Mouse (Mus musculus) liver (tissue): Measurements from ENCODE around the gene Lgals9.
"Not testable (repeated sequence)": the region's sequence is repeated elsewhere in the genome, so short reads cannot be mapped to it uniquely, and the experiment has no call there.

Experiments used
- DNase-seq: peaks from one replicate; pipeline ENCODE4 v3.0.0-alpha.2; 2020; ENCODE audit warnings: mixed read lengths

Lgals9 gene

DNA sequence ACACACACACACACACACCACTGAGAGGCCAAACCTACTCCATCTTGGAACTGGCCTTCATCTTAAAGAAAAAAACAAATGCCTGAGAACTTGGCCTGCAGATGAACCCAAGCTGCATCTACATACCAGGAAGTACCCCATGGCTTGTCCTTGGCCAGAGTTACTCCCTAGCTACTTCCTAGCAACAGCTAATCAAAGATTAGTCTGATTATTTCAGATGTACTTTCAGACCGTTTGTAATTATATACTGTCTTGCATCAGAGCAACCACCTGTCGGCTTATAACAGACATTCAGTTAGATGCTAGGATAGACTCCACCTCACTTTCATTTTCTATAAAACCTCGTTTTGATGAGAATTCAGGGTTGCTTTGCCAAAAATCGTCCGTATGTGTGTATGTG lies 21.7 kb upstream of the Lgals9 start:
- DNase-seq: no peak

DNA sequence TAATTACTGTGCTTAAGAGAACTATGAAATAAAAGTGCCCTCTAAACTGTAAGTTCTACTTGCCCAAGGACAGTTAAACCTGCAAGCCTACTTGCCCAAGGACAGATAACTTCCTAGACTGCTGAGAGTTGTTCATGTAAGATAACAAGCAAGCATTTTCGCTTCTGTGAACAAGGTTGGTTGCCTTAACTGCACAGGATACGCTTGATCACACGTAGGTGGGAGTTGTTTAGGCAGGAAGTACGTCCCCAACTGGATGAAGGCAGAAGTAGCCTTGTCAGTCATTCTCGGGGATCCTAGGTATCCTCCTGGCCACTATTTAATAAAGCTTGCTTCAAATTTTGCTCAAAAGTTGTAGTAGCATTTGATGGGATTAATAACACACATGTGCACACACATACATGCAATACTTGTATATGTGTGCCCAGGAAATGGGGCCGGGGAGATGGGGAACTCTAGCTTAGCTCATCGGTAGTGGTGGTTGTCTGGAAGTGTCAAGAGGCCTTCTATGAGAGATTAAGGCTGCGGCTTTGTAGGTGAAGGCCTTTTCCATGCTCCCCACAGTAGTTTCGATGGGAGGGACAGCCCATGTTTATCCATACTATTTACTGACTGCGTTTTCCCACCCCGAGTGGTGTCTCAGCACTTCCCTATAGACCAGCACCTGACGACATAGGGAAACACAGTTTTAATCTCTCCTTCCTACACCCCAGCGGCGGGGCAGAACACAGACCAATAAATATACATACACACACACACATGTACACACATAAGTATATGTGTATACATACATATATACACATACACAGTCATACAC lies 21.0 kb upstream of the Lgals9 start:
- no peak for DNase-seq

DNA sequence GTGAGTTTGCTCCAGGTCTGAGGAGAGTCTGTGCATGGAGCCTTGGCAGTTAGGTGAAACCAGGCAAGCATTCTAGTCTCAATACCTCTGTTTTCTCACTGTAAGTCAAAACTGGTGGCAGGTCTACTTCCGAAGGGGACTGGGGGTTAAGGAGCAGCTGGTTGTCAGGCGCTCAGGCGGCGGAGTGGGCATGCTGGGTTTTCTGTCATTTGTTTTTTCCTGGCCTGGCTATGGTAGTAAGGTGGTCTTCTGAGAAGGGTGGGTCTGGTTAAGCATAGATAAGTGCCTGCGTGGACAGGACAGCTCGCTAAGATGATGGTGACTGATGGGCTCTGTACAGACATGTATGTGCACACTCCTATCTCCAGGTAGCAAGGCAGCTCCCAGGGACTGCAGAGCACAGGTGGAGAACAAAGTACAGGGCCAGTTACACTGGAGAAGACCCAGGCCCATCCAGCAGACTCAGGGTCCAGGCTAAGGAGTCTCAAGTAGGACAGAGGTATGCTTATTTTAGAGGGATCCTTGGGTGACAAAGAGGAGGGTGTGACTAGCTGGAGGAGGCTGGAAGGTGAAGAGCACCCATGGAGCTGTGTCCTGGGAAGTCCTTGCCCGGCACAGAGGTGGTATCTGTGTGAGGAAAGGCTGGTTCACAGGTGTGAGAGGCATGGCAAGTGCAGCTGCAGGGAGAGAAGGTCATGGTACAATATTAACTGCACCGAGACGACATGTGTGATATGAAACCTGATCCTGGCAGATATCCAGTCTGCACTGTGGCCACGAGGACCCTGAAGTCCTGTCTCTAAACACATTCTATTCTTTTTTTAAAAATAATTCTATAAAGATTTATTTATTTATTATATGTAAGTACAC lies 19.3 kb upstream of the Lgals9 start:
- DNase-seq: no peak

DNA sequence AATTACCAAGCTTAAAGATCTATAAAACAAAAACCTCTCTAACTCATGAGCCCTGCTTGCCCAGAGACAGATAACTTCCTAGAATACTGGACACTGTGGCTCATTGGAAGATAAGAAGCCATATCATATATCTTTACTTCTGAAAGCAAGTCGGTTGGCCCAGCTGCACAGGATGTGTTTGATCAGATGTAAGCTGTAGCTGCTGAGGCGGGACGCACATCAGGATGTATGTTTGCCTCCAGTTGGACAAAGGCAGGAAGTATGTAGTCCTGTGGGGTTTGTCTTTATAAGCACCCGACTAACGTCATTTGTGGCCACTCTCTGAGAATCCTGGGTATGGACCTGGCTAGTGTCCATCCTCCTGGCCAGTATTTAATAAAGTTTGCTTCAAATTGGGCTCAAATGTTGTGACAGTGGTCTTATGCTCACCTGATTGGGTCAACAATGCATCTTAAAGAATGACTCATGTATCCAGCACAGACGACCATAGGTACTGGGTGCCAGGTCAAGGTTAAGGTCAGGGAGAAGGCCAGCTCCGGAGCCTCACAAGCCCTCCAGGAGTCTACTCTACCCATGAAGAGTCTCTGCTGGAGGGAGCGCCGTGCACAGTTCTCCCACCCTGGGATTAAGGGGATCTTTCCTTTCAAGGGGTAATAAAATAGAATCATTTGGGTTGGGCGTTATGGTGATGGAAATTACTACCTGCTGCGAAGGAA lies 18.5 kb upstream of the Lgals9 start:
- DNase-seq: peak; percentile 63

DNA sequence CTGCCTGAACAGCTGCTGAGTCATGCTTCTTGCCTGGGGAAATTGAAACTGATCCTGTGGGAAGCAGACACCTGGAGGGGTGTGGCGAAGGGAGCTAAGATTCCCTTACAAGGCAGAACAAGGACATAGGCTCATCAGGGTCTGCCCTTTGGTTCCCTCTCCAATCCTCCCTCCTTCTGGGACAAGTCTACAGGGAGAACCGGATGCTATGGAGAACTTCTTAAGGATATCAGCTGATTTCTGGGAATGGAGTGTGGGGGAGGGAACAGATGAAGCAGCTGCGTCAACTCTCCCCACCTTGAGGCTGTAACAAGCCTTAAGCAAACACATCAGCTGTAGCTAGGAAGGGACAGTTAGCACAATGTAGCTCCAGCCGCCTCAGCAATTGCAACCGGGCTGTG lies 17.8 kb upstream of the Lgals9 start:
- DNase-seq: no peak

DNA sequence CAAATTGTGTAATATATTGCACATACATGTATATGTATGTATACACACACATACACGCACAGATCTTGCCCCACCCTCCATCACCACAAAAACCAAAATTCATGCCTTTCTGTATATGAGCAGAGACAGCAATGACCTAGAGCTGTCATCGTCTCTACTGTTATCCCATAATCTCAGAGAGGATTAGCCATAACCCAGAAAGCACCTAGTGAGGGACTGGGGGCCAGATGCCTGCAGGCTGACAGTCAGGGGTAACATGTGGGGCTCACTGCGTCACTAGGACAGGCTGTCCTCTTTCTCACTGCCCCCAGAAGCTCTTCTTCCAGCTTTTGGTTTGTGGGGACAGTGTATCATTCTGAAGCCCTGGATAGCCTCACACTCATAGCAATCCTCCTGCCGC lies 17.1 kb upstream of the Lgals9 start:
- no peak for DNase-seq

DNA sequence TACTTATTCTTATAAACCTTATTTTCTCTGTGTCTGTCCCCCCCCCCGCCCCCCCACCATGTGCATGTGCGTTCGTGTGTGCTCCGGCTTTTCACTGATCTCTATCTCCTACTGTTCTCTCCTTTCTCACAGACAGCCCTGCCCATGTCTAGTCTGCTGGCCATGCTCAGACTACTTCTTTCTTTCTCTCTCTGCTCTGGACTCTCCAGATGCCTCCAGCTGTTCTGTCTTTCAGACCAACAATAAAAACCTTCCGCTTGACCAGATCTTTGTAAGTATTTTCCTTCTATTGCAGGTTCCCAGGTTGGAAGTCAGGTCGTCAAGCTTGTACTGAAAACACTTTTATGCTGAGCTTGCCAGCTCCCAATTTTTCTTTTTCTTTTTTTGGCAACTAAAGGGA lies 14.4 kb upstream of the Lgals9 start:
- DNase-seq: no peak

DNA sequence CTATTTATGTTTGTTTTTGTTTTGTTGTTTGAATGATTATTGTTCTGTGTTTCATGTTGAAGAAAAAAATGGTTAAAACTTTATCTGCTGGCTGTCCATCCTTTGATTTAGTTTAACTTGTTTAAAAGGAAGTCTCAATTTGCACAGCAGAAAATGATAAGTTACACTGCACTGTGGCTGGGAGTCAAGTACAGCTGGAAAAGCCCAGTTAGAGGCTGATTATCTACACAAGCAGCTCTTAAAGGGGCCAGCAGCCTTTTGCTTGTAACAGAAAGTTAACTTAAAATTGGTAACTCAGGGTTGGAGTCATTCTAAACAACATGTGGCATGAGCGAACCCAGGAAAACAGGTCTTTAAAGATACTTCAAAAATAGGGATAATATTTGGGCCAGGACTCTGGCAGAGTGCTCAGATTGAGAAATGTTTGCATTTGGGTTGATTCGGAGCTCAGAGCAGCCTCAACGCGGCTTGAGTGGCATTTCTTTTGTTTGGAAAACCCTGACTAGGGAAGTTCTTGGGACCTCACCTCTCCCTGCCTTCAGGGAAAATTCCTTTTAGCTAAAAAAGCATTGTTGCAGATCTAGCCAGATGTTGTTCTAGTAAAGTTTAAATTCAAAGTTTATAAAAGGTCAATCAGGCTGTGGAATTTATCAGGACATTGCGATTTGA lies 6.3 kb upstream of the Lgals9 start:
- DNase-seq: not testable (repeated sequence)

DNA sequence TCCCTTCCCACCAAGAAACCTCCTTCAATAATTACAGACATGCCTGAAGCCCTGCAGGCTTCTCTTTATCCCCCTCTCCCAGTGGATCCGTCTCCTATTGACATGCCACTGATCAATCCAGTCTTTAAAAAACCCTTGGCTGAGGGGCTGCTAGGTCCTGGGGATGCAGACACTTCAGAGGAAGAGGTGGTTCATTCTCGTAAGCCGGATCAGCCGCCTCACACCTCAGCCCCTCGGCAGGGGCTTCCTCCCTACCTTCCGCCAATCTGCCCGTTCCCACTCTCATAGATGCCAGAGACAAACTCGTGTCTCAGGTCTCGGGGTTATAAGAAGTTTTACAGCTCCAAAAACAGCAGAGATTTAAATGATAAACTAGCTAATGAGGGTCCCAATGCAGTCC lies 5.3 kb upstream of the Lgals9 start:
- no peak for DNase-seq

DNA sequence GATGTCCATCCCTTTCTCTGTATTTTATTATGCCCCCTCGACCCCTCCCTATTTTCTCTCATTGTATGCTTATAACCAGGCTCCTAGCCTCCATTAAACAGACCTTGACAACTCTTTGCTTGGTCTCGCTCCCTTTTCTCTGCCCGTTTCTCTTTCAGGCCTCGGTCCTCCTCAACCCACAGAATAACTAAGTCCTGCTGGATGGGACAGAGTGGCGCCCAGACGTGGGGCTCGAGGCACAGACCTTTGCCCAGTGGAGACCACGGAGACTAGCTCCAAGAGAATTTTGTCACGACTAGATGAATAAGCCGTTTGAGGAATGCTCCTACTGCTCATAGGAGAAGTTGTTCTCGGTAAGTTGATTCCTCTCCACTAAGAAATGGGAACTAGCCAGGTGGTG lies 4.5 kb upstream of the Lgals9 start:
- not testable (repeated sequence) for DNase-seq

DNA sequence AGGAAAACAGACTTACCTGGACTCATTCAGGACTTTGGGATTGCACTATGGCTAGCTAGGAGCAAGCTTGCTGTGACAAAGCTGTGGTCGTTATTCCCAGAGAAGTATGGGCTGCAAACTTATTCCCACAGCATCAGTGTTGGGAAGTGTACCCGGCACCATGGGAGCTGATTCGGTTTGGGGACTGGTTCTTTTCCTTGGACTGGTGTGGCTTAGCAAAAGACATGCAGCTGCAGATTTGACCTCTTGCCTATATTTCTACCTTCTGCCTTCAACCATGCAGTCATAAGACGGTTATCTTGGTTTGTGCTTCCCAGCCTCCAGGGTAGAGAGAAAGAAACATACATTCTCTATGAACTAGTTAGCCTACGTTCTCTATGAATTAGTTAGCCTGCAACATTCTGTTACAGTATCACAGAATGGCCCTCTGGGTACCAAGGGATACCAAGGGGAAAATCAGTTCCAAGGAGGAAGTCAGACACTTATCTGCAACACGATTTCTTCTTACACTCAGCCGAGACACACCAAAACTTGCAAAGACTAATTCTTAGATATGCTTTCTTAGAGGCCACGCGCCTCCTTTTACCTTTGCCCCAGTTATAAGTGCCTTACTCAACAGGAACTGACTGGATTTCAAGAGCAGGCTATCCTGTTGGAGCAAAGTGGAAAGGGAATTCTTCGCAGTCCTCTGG lies 1.7 kb upstream of the Lgals9 start:
- DNase-seq: no peak

DNA sequence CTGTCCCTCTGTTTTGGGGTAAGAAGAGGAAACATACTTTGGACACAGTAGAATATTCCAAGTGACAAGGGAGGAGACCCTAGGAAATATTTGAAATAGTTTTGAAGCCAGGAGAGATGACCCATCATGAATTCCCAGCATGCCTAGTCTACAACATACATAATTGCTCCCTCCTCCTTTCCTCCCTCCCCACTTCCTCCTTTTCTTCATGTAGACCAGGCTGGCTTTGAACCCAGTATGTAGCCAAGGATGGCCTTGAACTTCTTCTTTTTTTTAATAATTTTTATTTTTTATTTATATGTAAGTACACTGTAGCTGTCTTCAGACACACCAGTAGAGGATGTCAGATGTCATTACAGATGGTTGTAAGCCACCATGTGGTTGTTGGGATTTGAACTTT lies 759 bp upstream of the Lgals9 start:
- no peak for DNase-seq

DNA sequence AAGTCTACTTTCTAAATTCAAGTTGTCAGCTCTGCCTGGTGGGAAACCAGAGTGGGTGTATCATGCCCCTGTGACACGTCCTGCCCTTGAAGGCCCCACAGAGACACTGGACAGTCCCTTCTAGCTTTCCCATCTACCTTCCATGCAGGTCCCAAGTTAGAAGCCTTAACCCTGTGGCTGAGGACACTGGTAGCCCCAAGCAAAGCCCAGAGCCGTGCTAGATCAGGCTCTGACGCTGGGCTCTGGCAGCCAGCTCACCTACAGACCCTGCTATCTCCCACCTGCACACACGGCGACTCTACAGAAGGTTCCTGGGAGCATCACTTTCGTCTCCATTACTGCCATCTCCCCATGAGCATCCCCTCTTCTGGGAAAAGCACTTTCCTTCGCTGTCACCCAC lies 1.2 kb downstream of the Lgals9 start:
- DNase-seq: no peak

DNA sequence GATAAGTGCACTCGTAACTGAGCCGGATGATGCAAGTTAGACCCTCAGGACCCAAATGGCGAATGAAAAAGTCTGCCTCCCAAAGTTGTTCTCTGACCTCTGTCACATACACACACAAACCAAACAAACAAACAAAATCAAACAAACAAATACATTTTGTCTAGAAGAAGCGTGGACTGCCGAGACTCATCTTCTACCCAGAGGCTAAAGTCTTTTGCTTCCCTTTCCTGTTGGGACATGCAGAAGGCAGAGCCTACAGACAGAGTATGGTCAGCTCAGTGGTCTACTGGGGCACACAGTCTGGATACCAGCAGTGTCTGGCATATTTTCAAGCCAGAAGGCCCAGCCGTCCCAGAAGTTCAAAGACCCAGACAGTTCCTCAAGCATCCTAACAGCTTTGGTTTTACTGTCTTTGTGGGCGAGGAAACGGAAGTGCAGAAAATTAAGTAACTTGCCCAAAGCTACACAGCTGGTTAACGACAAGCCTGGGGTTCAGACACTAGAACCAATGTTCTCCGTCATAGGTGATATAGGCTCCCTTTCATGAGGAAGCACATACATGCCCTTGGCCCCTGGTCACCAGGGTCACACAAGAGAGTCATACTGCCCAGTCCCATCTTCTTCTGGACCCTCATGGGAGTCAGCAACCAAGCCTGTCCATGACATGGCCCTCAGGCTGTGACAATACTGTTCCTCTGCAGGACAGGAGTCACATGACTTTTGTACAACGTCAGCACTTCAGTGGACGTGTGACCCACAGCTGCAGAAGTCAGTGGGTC lies 2.0 kb downstream of the Lgals9 start:
- DNase-seq: no peak

DNA sequence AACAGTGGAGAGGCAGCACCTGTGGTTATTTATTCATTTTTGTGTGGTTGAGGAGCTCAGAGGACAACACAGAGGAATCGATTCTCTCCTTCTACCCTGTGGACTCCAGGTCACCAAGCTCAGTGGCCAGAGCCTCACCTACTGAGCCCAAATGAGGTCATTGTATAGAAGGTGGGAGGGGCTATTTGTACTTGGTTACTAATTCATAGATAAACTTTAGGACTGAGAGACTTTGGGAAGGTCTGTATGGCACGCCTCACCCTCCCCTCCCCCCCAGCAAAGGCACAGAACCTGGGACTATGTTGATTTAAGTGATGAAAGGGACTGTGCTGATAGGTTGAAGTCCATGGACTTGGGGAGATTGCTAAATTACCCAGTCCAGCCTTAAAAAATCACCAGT lies 2.7 kb downstream of the Lgals9 start:
- peak; percentile 64 for DNase-seq

DNA sequence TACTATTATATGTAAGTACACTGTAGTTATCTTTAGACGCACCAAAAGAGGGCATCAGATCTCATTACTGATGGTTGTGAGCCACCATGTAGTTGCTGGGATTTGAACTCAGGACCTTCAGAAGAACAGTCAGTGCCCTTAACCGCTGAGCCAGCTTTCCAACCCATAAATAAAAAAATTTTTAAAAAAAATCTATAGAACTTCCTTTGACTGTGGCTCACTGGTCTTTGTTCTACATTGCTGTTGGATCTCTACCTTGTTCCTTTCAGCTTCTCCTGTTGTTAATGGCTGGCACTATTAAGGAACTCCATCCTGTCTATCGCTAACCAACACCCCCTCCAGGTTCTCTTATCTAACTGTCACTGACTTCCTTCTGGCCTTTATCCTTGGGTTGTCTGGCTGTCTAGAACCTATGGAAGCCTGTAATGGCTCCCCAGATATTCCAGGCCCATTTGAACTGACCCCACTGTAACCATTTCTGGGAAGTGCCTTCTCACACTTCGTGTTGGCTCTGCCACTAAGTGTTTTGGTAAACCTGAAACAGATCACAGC lies 4.6 kb downstream of the Lgals9 start:
- no peak for DNase-seq

DNA sequence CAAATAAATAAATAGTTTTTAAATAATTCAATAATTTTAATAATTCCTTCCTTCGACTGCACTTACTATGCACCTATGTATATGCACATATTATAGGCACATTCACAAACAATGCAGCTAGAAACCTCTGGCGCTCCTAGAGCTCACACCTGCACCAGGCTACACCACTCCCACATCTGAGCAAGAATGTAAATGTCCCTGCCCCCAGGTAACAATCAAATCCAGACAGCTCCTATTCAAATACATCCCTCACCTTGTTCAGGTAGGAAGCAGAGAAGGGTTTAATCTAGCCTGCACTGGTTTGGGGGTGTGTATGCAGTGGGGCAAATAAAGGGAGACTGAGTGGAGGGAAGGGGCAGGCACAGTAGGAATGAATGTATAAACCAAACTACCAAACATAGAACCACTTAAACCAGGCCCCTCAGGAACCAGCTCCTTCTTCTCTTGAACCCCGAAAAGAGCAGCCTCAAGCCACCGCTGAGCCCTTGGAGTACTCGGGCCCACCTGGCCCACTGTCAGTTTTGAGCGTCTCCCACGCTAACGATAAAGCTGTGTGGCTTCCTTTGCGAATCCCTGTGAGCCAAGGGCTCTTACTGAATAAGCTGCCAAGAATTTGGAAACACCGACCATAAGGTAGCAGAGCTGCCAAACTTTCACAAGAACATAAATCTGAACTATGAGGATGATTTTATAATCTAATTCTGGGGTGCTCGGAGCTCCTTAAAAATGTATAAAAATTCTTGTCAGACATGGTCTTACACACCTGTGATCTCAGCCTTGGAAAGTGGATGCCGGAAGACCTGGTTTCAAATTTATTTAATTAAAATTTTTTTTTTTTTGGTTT lies 6.3 kb downstream of the Lgals9 start:
- no peak for DNase-seq

DNA sequence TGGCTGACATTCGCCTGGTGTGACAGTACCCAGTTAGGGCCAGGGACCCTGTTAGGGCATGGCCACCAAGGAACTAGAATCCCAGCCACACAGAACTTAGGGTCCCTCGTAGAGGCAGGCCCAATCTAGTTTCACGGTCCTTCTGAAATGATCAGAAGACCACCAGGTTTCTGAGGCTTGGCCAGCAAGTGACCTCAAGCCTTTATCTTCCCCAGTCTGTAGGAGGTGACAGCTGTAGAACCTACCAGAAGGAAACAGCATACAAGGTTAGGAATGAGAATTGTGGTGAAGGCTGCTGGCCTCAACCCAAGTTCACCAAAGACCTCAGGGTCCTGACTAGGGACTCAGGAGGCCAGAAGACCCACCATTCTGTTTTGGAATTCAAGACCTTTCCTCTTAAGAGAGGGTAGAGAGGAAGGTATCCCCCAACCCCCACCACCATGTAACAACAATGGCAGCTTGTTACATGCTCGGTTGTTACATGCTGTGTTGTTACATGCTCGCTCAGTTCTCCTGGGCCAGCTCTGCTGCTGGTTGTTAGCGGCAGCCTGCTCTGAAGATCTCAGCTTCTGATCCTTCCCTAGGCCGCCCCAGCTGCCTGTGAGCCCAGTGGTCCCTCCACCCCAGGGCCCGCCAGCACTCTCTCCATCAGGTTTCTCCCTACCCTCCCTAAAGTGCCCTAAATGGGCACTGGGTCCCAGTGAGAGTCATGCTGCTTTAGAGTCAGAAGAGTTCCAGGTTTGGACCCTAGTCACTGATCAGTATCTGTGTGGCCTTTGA lies 7.8 kb downstream of the Lgals9 start:
- no peak for DNase-seq

DNA sequence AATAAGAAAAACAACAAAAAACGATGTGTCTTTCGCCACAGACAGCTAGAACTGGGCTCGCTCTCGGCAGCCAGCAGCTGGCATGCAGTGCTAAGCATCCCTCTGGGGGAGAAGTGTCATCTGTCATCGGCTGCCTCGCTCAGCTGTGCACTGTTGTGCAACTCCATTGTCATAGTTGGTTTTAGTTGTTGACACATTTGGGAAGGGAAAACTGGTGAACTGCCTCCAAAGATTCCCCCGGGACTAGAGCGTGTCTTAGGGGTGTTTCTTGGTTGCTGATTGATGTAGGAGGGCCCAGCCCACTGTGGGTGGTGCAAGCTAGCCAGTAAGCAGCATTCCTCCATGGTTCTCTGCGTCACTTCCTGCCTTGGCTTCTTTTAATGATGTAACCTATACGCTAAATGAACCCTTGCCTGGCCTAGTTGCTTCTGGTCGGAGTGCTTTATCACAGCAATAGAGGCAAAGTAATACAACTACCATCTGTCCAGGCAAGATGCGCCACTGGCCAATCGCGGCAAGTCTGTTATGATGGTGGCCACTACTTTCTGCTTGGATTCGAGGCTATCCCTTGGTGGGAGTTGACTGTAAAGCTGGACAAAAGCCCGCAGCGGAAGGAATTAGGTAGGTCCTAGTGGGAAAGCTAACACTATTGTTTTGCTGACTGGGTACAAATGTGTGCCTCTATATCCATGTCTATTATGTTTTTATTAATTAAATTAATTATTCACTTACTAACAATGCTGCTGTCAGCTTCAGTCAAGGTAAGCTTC lies 11.2 kb downstream of the Lgals9 start:
- DNase-seq: no peak
